Mouse (Mus musculus) frontal cortex, postnatal 36 days (tissue): ENCODE data around the gene Large2.
"Not testable (repeated sequence)": the region's sequence is repeated elsewhere in the genome, so short reads cannot be mapped to it uniquely, and the experiment has no call there.

Source experiments
- DNase-seq, 2 experiments: peaks; one replicate each; pipeline ENCODE4 v3.0.0; 2022; ENCODE audit warnings: low spot score in 2 of 2

The Large2 gene

GRCm38 (mm10) chr2:92374514-92374913 is at the start of gene Large2, which contains the start of gene Pex16:
Large2 (minus strand) TSS chr2:92374869.
Pex16 (plus strand) TSS chr2:92374676.
- DNase-seq: peak; percentile 50 to 62

GRCm38 (mm10) chr2:92423702-92424461 is 49.2 kb upstream of the Large2 start:
- DNase-seq: peak; percentile 80 to 90

GRCm38 (mm10) chr2:92423156-92423555 is 48.5 kb upstream of the Large2 start:
- DNase-seq: no peak

GRCm38 (mm10) chr2:92422388-92423135 is 47.9 kb upstream of the Large2 start:
- no peak for DNase-seq

- DNase-seq: no peak
Observed at GRCm38 (mm10) chr2:92421723-92422387, 47.2 kb upstream of the Large2 start.

- DNase-seq: no peak
Observed at GRCm38 (mm10) chr2:92411705-92412104, 37.0 kb upstream of the Large2 start.

- no peak for DNase-seq
Observed at GRCm38 (mm10) chr2:92408309-92409045, 33.8 kb upstream of the Large2 start.

GRCm38 (mm10) chr2:92405687-92406086 is 31.0 kb upstream of the Large2 start:
- DNase-seq: no peak

- DNase-seq: no peak
Observed at GRCm38 (mm10) chr2:92404737-92405136, 30.1 kb upstream of the Large2 start.

GRCm38 (mm10) chr2:92403776-92404319 is 29.2 kb upstream of the Large2 start:
- DNase-seq: no peak

GRCm38 (mm10) chr2:92402591-92403326 is 28.1 kb upstream of the Large2 start:
- DNase-seq: no peak

- no peak for DNase-seq
Observed at GRCm38 (mm10) chr2:92401091-92401561, 26.5 kb upstream of the Large2 start, which contains the start of gene Mapk8ip1. Mapk8ip1 (minus strand) TSS chr2:92401263.

GRCm38 (mm10) chr2:92400682-92401081 is 26.0 kb upstream of the Large2 start:
- no peak for DNase-seq

GRCm38 (mm10) chr2:92399877-92400276 is 25.2 kb upstream of the Large2 start:
- DNase-seq: not testable (repeated sequence)

GRCm38 (mm10) chr2:92397436-92397835 is 22.8 kb upstream of the Large2 start:
- DNase-seq: no peak

- no peak for DNase-seq
Observed at GRCm38 (mm10) chr2:92395535-92395934, 20.9 kb upstream of the Large2 start.

- DNase-seq: no peak
Observed at GRCm38 (mm10) chr2:92392318-92393264, 17.9 kb upstream of the Large2 start.

- DNase-seq: no peak
Observed at GRCm38 (mm10) chr2:92391703-92392317, 17.1 kb upstream of the Large2 start.

- DNase-seq: peak; percentile 49 to 67
Observed at GRCm38 (mm10) chr2:92391116-92391515, 16.4 kb upstream of the Large2 start.
